Mouse (Mus musculus): ENCODE measurements around the gene Aldh3b3.

GRCm38 (mm10) chr19:3927989-3928388 lies 30.5 kb upstream of the Aldh3b3 start:
- TF ChIP-seq POLR2A (IDR thresholded peaks at IDR 0.05; ENCODE audit: low read depth, low read length) (no peak), CTCF (IDR thresholded peaks at IDR 0.05; ENCODE audit: extremely low read depth, insufficient read depth, insufficient read length, insufficient replicate concordance) (no peak)
